Mouse (Mus musculus) intestine, embryonic 15.5 days (tissue): ENCODE data around the gene Atp2b2. TPM values are rescaled to one million over a fixed set of nuclear protein-coding genes. Genes with fewer than 3 reads are reported as not detected.
A peak's percentile ranks its signal among the peaks of the same experiment; 100 is the strongest.

ENCODE experiments used
- ATAC-seq: fragments of 200-750 bp; cut with Nextera tagmentation; 2 replicates; pipeline ENCODE4 v1.8.0; 2017; ENCODE audit warnings: moderate TSS enrichment, moderate library complexity
- H3K27ac ChIP-seq: fragments of 300-500 bp; sonication (generic); 2 replicates; pipeline ENCODE4 v1.5.1; 2015; ENCODE audit warnings: mild to moderate bottlenecking, inconsistent platforms
- H3K27me3 ChIP-seq: fragments of 300-500 bp; sonication (generic); replicated peaks from 2 replicates; pipeline ENCODE4 v1.6.1; 2015; ENCODE audit warnings: inconsistent platforms
- H3K36me3 ChIP-seq: fragments of 300-500 bp; sonication (generic); 2 replicates; pipeline ENCODE4 v1.6.1; 2015; ENCODE audit warnings: inconsistent platforms
- H3K4me1 ChIP-seq: fragments of 300-500 bp; sonication (generic); replicated peaks from 2 replicates; pipeline ENCODE4 v1.6.1; 2015; ENCODE audit warnings: inconsistent platforms
- H3K4me2 ChIP-seq: fragments of 300-500 bp; sonication (generic); replicated peaks from 2 replicates; pipeline ENCODE4 v1.6.1; 2015; ENCODE audit warnings: mild to moderate bottlenecking, inconsistent platforms
- H3K4me3 ChIP-seq: fragments of 300-500 bp; sonication (generic); replicated peaks from 2 replicates; pipeline ENCODE4 v1.5.1; 2015; ENCODE audit warnings: inconsistent platforms
- H3K9ac ChIP-seq: fragments of 300-500 bp; sonication (generic); 2 replicates; pipeline ENCODE4 v1.6.1; 2015; ENCODE audit warnings: inconsistent platforms
- H3K9me3 ChIP-seq: fragments of 300-500 bp; sonication (generic); 2 replicates; pipeline ENCODE4 v1.6.1; 2016; ENCODE audit warnings: inconsistent platforms
- WGBS: fragments of 180-500 bp; shearing (Covaris S2); methylation state at CpG from one replicate; pipeline ENCODE4 v1.1.7; 2015; 5-methylcytosine and 5-hydroxymethylcytosine counted together
- polyA plus RNA-seq: library from polyadenylated mRNA; unstranded; fragments of >200 nt; fragmentation: Nextera tagmentation; extraction: Ambion mirVana; gene quantifications from 2 replicates; pipeline ENCODE4 v1.2.1, GENCODE M21; 2015

Atp2b2 gene
- polyA plus RNA-seq, 1 experiment from 2014 or later: 1.1 TPM

GRCm38 (mm10) chr6:113836545-113836944 is 205.9 kb downstream of the Atp2b2 start:
- ATAC-seq: no peak
- 70% methylated on average over 3 of the region's 3 CpGs for WGBS
- no peaks in the 10 kb centered on the region for H3K9me3 ChIP-seq
- no peaks in the 10 kb centered on the region for H3K27me3 ChIP-seq
- H3K4me1 ChIP-seq: no peaks in the 10 kb centered on the region
- no peaks in the 10 kb centered on the region for H3K36me3 ChIP-seq
- no peak overlapping the region for H3K9ac ChIP-seq
- H3K4me3 ChIP-seq: no peak overlapping the region
- no peak overlapping the region for H3K27ac ChIP-seq
- no peak overlapping the region for H3K4me2 ChIP-seq

- Histone ChIP-seq H3K4me3 (no peak overlapping the region), H3K9me3 (no peaks in the 10 kb centered on the region), H3K36me3 (no peaks in the 10 kb centered on the region), H3K9ac (no peak overlapping the region), H3K27me3 (no peaks in the 10 kb centered on the region), H3K4me2 (no peak overlapping the region), H3K27ac (no peak overlapping the region), H3K4me1 (no peaks in the 10 kb centered on the region)
- ATAC-seq: no peak
- WGBS: 94% methylated on average over 2 of the region's 2 CpGs
Observed at GRCm38 (mm10) chr6:113830463-113830862, 211.9 kb downstream of the Atp2b2 start.

- Histone ChIP-seq H3K36me3 (no peaks in the 10 kb centered on the region), H3K9ac (no peak overlapping the region), H3K4me1 (no peaks in the 10 kb centered on the region), H3K4me2 (no peak overlapping the region), H3K4me3 (no peak overlapping the region), H3K9me3 (no peaks in the 10 kb centered on the region), H3K27me3 (no peaks in the 10 kb centered on the region), H3K27ac (no peak overlapping the region)
- ATAC-seq: no peak
- WGBS: 74% methylated on average over 4 of the region's 4 CpGs
Observed at GRCm38 (mm10) chr6:113827309-113827708, 215.1 kb downstream of the Atp2b2 start.

- Histone ChIP-seq H3K9me3 (no peaks in the 10 kb centered on the region), H3K27ac (no peak overlapping the region), H3K4me3 (no peak overlapping the region), H3K4me1 (no peaks in the 10 kb centered on the region), H3K27me3 (no peaks in the 10 kb centered on the region), H3K4me2 (no peak overlapping the region), H3K9ac (no peak overlapping the region), H3K36me3 (no peaks in the 10 kb centered on the region)
- 24% methylated on average over 7 of the region's 7 CpGs for WGBS
- ATAC-seq: no peak
Observed at GRCm38 (mm10) chr6:113822417-113822816, 220.0 kb downstream of the Atp2b2 start.

- Histone ChIP-seq H3K9ac (no peak overlapping the region), H3K36me3 (no peaks in the 10 kb centered on the region), H3K9me3 (no peaks in the 10 kb centered on the region), H3K27ac (no peak overlapping the region), H3K27me3 (no peaks in the 10 kb centered on the region), H3K4me3 (no peak overlapping the region), H3K4me2 (no peak overlapping the region), H3K4me1 (no peaks in the 10 kb centered on the region)
- 87% methylated on average over 3 of the region's 3 CpGs for WGBS
- no peak for ATAC-seq
Observed at GRCm38 (mm10) chr6:113816690-113817089, 225.7 kb downstream of the Atp2b2 start.

DNA sequence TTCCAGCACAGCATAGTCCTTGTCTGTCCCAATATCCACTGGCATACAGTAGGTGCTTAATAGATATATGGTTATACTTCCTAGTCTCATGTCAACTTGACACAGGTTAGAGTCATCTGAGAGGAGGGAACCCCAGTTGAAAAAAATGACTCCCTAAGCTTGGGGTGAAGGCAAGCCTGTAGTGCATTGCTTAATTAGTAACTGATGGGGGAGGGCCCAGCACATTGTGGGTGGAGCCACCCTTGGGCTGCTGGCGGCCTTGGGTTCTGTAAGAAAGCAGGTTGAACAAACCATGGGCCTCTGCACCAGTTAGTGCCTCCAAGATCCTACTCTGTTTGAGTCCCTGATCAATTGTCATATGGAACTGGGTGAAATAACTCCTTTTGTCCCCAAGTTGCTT is 231.0 kb downstream of the Atp2b2 start:
- Histone ChIP-seq H3K9me3 (no peaks in the 10 kb centered on the region), H3K36me3 (no peaks in the 10 kb centered on the region), H3K4me3 (no peak overlapping the region), H3K4me1 (no peaks in the 10 kb centered on the region), H3K27me3 (no peaks in the 10 kb centered on the region), H3K27ac (no peak overlapping the region), H3K9ac (no peak overlapping the region), H3K4me2 (no peak overlapping the region)
- ATAC-seq: no peak
- WGBS: 37% methylated on average over 1 of the region's 1 CpGs

DNA sequence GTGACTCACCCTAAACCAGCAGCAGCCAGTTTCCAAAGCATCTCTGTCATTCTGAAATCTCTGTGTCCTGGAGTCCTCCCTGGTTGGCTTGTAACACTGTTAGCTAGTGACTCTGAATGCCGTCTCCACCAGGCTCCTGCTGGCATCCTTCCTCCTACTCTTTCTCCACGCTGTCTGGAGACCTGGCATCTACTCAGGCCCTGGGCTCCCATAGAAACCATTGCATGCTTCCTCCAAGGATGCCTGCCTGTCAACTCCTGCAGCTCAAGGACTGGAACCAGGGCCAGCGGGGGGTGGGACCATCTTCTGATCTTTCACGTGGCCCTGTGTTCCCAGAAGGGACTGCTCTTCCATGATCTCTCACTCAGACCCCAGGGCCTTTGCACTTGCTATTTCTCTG is 231.7 kb downstream of the Atp2b2 start:
- 79% methylated on average over 4 of the region's 4 CpGs for WGBS
- H3K27ac ChIP-seq: no peak overlapping the region
- H3K36me3 ChIP-seq: no peaks in the 10 kb centered on the region
- no peaks in the 10 kb centered on the region for H3K9me3 ChIP-seq
- no peak overlapping the region for H3K9ac ChIP-seq
- no peak for ATAC-seq
- no peak overlapping the region for H3K4me2 ChIP-seq
- H3K4me3 ChIP-seq: no peak overlapping the region
- no peaks in the 10 kb centered on the region for H3K27me3 ChIP-seq
- H3K4me1 ChIP-seq: no peaks in the 10 kb centered on the region

- no peaks in the 10 kb centered on the region for H3K9me3 ChIP-seq
- H3K9ac ChIP-seq: no peak overlapping the region
- no peak overlapping the region for H3K4me3 ChIP-seq
- ATAC-seq: no peak
- H3K27me3 ChIP-seq: no peaks in the 10 kb centered on the region
- 76% methylated on average over 5 of the region's 5 CpGs for WGBS
- no peak overlapping the region for H3K27ac ChIP-seq
- no peaks in the 10 kb centered on the region for H3K4me1 ChIP-seq
- no peak overlapping the region for H3K4me2 ChIP-seq
- H3K36me3 ChIP-seq: no peaks in the 10 kb centered on the region
Observed at GRCm38 (mm10) chr6:113806241-113806640, 236.2 kb downstream of the Atp2b2 start.

DNA sequence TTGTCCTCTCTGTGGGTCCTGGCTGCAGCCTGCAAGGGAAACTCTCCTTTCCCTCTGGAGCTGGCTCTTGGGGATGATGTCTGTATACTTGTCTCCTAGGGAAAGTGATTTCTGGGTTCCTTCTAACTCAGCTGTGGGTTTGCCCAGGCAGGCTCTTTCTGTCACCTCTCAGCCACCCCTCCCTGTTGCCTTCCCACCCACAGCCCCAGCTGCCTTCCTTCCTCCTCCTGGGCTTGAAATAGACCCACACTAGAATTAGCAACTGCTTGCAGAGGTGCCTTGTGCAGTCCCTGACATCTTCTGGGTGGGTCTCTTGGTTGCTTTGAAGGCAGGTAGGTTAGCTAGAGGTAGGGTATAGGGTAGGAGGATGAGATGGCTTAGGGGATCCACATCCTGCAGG is 241.2 kb downstream of the Atp2b2 start:
- Histone ChIP-seq H3K36me3 (no peaks in the 10 kb centered on the region), H3K9me3 (no peaks in the 10 kb centered on the region), H3K9ac (no peak overlapping the region), H3K27me3 (0 out of 2 replicates have a peak, but pooled peaks cover 2% of the 10 kb centered on the region), H3K4me3 (no peak overlapping the region), H3K4me1 (no peaks in the 10 kb centered on the region; the same call in 1 of the 2 replicates), H3K4me2 (no peak overlapping the region), H3K27ac (no peak overlapping the region)
- no peak for ATAC-seq

DNA sequence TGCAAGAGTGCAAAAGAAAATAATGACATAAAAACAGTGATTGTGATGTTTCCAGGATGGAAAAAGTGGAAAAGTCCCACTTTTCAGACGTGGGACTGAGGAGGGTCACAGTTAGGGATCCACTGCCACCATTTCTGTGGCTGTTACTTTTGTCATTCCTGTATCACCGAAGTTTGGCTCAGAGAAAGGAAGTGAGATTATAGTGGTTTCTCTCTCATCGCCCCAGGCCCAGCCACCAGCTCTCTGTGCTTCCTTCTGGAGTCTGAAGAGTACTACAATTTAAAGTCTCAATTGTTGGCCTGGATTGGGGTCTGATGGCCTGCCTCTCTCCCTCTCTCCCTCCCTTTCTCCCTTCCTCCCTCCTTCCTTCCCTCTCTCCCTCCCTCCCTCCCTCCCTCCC is 242.5 kb downstream of the Atp2b2 start:
- Histone ChIP-seq H3K36me3 (no peaks in the 10 kb centered on the region), H3K4me1 (peaks cover 9% of the 10 kb centered on the region), H3K4me3 (no peak overlapping the region), H3K4me2 (no peak overlapping the region), H3K9me3 (no peaks in the 10 kb centered on the region), H3K27me3 (0 out of 2 replicates have a peak, but pooled peaks cover 2% of the 10 kb centered on the region), H3K9ac (no peak overlapping the region), H3K27ac (no peak overlapping the region)
- no peak for ATAC-seq
- 67% methylated on average over 3 of the region's 3 CpGs for WGBS

- no peak for ATAC-seq
Observed at GRCm38 (mm10) chr6:113799349-113799748, 243.1 kb downstream of the Atp2b2 start.

DNA sequence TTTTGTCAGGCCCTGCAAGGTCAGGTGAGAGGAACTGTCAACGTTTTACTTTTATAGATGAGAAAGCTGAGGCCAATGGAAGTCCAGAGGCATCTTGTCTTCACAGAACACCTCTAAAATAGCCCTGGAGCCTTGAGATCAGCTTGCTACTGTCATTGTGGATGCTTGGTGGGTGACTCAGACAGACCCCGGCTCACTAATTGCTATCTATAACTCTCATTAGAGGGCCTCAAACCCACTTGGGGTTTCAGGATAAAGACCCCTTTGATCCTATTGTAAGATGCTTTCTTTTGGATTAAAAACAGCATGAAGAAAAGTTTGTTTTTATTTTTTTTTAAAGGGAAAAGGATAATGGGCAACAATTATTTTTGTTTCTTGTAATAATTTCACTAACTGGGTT is 243.5 kb downstream of the Atp2b2 start:
- Histone ChIP-seq H3K36me3 (no peaks in the 10 kb centered on the region), H3K9ac (no peak overlapping the region), H3K4me1 (peaks cover 12% of the 10 kb centered on the region), H3K27me3 (0 out of 2 replicates have a peak, but pooled peaks cover 2% of the 10 kb centered on the region), H3K9me3 (no peaks in the 10 kb centered on the region), H3K4me2 (no peak overlapping the region), H3K27ac (no peak overlapping the region), H3K4me3 (no peak overlapping the region)
- no peak for ATAC-seq
- 49% methylated on average over 2 of the region's 2 CpGs for WGBS

More at GRCm38 (mm10) chr6:113799349-113799748, 243.1 kb downstream of the Atp2b2 start:
- Histone ChIP-seq H3K4me3 (no peak overlapping the region), H3K4me2 (no peak overlapping the region), H3K27ac (no peak overlapping the region), H3K9ac (no peak overlapping the region), H3K36me3 (no peaks in the 10 kb centered on the region), H3K27me3 (0 out of 2 replicates have a peak, but pooled peaks cover 2% of the 10 kb centered on the region), H3K9me3 (no peaks in the 10 kb centered on the region), H3K4me1 (peaks cover 12% of the 10 kb centered on the region)
- 61% methylated on average over 9 of the region's 9 CpGs for WGBS

GRCm38 (mm10) chr6:113795241-113795702 is 247.1 kb downstream of the Atp2b2 start:
- no peak overlapping the region for H3K4me3 ChIP-seq
- H3K27me3 ChIP-seq: 0 out of 2 replicates have a peak, but pooled peaks cover 2% of the 10 kb centered on the region
- H3K4me2 ChIP-seq: no peak overlapping the region
- H3K36me3 ChIP-seq: no peaks in the 10 kb centered on the region
- peak; percentile 91 for ATAC-seq
- H3K27ac ChIP-seq: 0 out of 2 replicates have a peak overlapping the region, but pooled peaks have one; percentile 9
- H3K4me1 ChIP-seq: peaks cover 12% of the 10 kb centered on the region
- H3K9me3 ChIP-seq: no peaks in the 10 kb centered on the region
- 8% methylated on average over 4 of the region's 4 CpGs for WGBS
- no peak overlapping the region for H3K9ac ChIP-seq
